18 mouse cellular contexts compared by ENCODE assay signal in genomic region chr19:32607036-32607435, GRCm38 (mm10). TPM values are rescaled to one million over a fixed set of nuclear protein-coding genes. Genes with fewer than 3 reads are reported as not detected.
DNase-seq lines count a peak whose midpoint lies in the region; ATAC-seq and TF ChIP-seq lines count a peak whose summit lies in the region.
"Had no signal": no experiment of that assay in that cellular context is flagged by ENCODE, and none has a peak within 500 bp of the region (broad histone marks: within the 10 kb centered on the region; RNA-seq: fewer than 3 reads in every experiment).

No protein-coding gene starts in this region.

- H3K27me3 ChIP-seq in kidney, adult 2 months (replicated peaks; ENCODE audit: control insufficient read depth, insufficient read depth, low read length) = no peaks in the 10 kb centered on the region
- no peaks in the 10 kb centered on the region for H3K27me3 ChIP-seq in midbrain, embryonic 11.5 days (ENCODE audit: control insufficient read depth, insufficient read depth, low read length)
- no peaks in the 10 kb centered on the region for H3K27me3 ChIP-seq in midbrain, embryonic 10.5 days (ENCODE audit: low read depth, poor library complexity, severe bottlenecking)
- H3K27me3 ChIP-seq in limb, embryonic 13.5 days = no peaks in the 10 kb centered on the region
- no peaks in the 10 kb centered on the region for H3K27me3 ChIP-seq in heart, embryonic 11.5 days (ENCODE audit: control insufficient read depth, insufficient read depth, low read length)
- H3K27me3 ChIP-seq: forebrain, embryonic 12.5 days; heart, embryonic 12.5 days; hindbrain, embryonic 15.5 days had no signal

- ATAC-seq in midbrain, embryonic 11.5 days (ENCODE audit: low FRiP score) = no peak
- ATAC-seq in limb, embryonic 13.5 days (ENCODE audit: low FRiP score, low read depth) = no peak
- no peak for ATAC-seq in heart, embryonic 11.5 days (replicated peaks; ENCODE audit: insufficient number of reproducible peaks, low FRiP score, low TSS enrichment)
- ATAC-seq: forebrain, embryonic 16.5 days had no signal

- 44% methylated on average over 8 of the region's 8 CpGs for WGBS in kidney, adult 2 months
- WGBS in midbrain, embryonic 11.5 days = 89% methylated on average over 8 of the region's 8 CpGs
- 93% methylated on average over 8 of the region's 8 CpGs for WGBS in midbrain, embryonic 10.5 days
- WGBS in limb, embryonic 13.5 days = 64% methylated on average over 8 of the region's 8 CpGs
- 71% methylated on average over 8 of the region's 8 CpGs for WGBS in heart, embryonic 11.5 days (ENCODE audit: insufficient replicate concordance)

- no peak overlapping the region for H3K4me2 ChIP-seq in midbrain, embryonic 11.5 days
- H3K4me2 ChIP-seq in limb, embryonic 13.5 days (replicated peaks) = no peak overlapping the region
- no peak overlapping the region for H3K4me2 ChIP-seq in heart, embryonic 11.5 days
- H3K4me2 ChIP-seq: forebrain, embryonic 12.5 days; heart, embryonic 12.5 days; hindbrain, embryonic 15.5 days had no signal

- H3K4me3 ChIP-seq in kidney, adult 2 months (ENCODE audit: insufficient read depth, low read depth, low read length) = no peak overlapping the region
- H3K4me3 ChIP-seq in midbrain, embryonic 11.5 days (ENCODE audit: low read depth, low read length) = no peak overlapping the region
- H3K4me3 ChIP-seq in midbrain, embryonic 10.5 days = no peak overlapping the region
- no peak overlapping the region for H3K4me3 ChIP-seq in limb, embryonic 13.5 days
- H3K4me3 ChIP-seq in heart, embryonic 11.5 days (ENCODE audit: low read depth, low read length) = no peak overlapping the region
- H3K4me3 ChIP-seq: forebrain, embryonic 12.5 days; heart, adult 2 months; heart, embryonic 12.5 days; hindbrain, embryonic 10.5 days; hindbrain, embryonic 15.5 days had no signal

- TF ChIP-seq CTCF in kidney, adult 2 months (conservative IDR thresholded peaks at IDR 0.05; ENCODE audit: insufficient read depth, insufficient read length, low read depth, low read length) = no peak

- TF ChIP-seq POLR2A in kidney, adult 2 months (IDR thresholded peaks at IDR 0.05; ENCODE audit: low read depth, low read length) = no peak

- H3K9ac ChIP-seq in midbrain, embryonic 11.5 days (ENCODE audit: low read length) = no peak overlapping the region
- H3K9ac ChIP-seq in limb, embryonic 13.5 days = no peak overlapping the region
- H3K9ac ChIP-seq in heart, embryonic 11.5 days (ENCODE audit: low read depth, low read length) = no peak overlapping the region
- H3K9ac ChIP-seq: forebrain, embryonic 12.5 days; heart, embryonic 12.5 days; hindbrain, embryonic 15.5 days had no signal

- peaks cover 17% of the 10 kb centered on the region for H3K4me1 ChIP-seq in kidney, adult 2 months (ENCODE audit: control insufficient read depth, insufficient read depth, low read length)
- H3K4me1 ChIP-seq in midbrain, embryonic 11.5 days (ENCODE audit: control insufficient read depth, insufficient read depth, low read length) = no peaks in the 10 kb centered on the region
- H3K4me1 ChIP-seq in midbrain, embryonic 10.5 days = 0 out of 2 replicates have a peak, but pooled peaks cover 3% of the 10 kb centered on the region
- peaks cover 48% of the 10 kb centered on the region for H3K4me1 ChIP-seq in limb, embryonic 13.5 days
- H3K4me1 ChIP-seq in heart, embryonic 11.5 days (ENCODE audit: control insufficient read depth, insufficient read depth, low read length) = no peaks in the 10 kb centered on the region
- H3K4me1 ChIP-seq: forebrain, embryonic 12.5 days; hindbrain, embryonic 10.5 days; hindbrain, embryonic 15.5 days had no signal

- no peaks in the 10 kb centered on the region for H3K9me3 ChIP-seq in midbrain, embryonic 11.5 days (ENCODE audit: control insufficient read depth, low read length)
- H3K9me3 ChIP-seq in midbrain, embryonic 10.5 days (replicated peaks) = no peaks in the 10 kb centered on the region
- no peaks in the 10 kb centered on the region for H3K9me3 ChIP-seq in limb, embryonic 13.5 days
- H3K9me3 ChIP-seq in heart, embryonic 11.5 days (replicated peaks; ENCODE audit: control insufficient read depth, low read length) = no peaks in the 10 kb centered on the region
- H3K9me3 ChIP-seq: forebrain, embryonic 12.5 days; heart, embryonic 12.5 days; hindbrain, embryonic 10.5 days; hindbrain, embryonic 15.5 days had no signal

- no peaks in the 10 kb centered on the region for H3K36me3 ChIP-seq in kidney, adult 2 months (ENCODE audit: control insufficient read depth, insufficient read depth, low read length)
- H3K36me3 ChIP-seq in midbrain, embryonic 11.5 days (ENCODE audit: control insufficient read depth, insufficient read depth, low read length) = no peaks in the 10 kb centered on the region
- no peaks in the 10 kb centered on the region for H3K36me3 ChIP-seq in midbrain, embryonic 10.5 days
- no peaks in the 10 kb centered on the region for H3K36me3 ChIP-seq in limb, embryonic 13.5 days
- no peaks in the 10 kb centered on the region for H3K36me3 ChIP-seq in heart, embryonic 11.5 days (ENCODE audit: control insufficient read depth, insufficient read depth, low read length)
- H3K36me3 ChIP-seq: forebrain, embryonic 12.5 days; heart, embryonic 12.5 days; hindbrain, embryonic 10.5 days; hindbrain, embryonic 15.5 days had no signal

- peak overlapping the region; percentile 88 for H3K27ac ChIP-seq in kidney, adult 2 months (ENCODE audit: insufficient read depth, low read depth, low read length)
- no peak overlapping the region for H3K27ac ChIP-seq in midbrain, embryonic 11.5 days (ENCODE audit: low read depth, low read length)
- no peak overlapping the region for H3K27ac ChIP-seq in midbrain, embryonic 10.5 days (replicated peaks)
- H3K27ac ChIP-seq in limb, embryonic 13.5 days = peak overlapping the region; percentile 83
- no peak overlapping the region for H3K27ac ChIP-seq in heart, embryonic 11.5 days (ENCODE audit: low read depth, low read length)
- H3K27ac ChIP-seq: forebrain, embryonic 12.5 days; heart, adult 2 months; hindbrain, embryonic 10.5 days; hindbrain, embryonic 15.5 days had no signal

- DNase-seq in kidney, adult 2 months = peak; percentile 84
- DNase-seq in kidney, postnatal 4 days = no peak
- DNase-seq in midbrain, embryonic 11.5 days (ENCODE audit: low spot score, missing footprints) = peak; percentile 56
- DNase-seq in midbrain, embryonic 10.5 days (ENCODE audit: low spot score) = no peak
- DNase-seq in adrenal gland, postnatal 36 days = no peak
- DNase-seq: adrenal gland, postnatal 10 days; cerebellum, adult 11-12 months; cerebellum, adult 9-10 months; cerebellum, postnatal 25 days; gastrocnemius, postnatal 14 days; heart, adult 2 months had no signal

RNA-seq across cellular contexts. Expression of gene Papss2, which starts 11.4 kb away (rescaled TPM):
- polyA plus RNA-seq in kidney, adult 2 months (2012; rRNA removed) = 129 and 168 TPM in 2 replicates
- polyA plus RNA-seq in midbrain, embryonic 11.5 days (2014; fragmentation: Nextera tagmentation; extraction: Ambion mirVana) = 1.7 and 2.1 TPM in 2 replicates
- 0.68 and 1.7 TPM in 2 replicates for polyA plus RNA-seq in midbrain, embryonic 10.5 days (2016; fragmentation: Nextera tagmentation; extraction: Ambion mirVana)
- polyA plus RNA-seq in limb, embryonic 13.5 days (2015; fragmentation: Nextera tagmentation; extraction: Ambion mirVana) = 48.0 and 49.1 TPM in 2 replicates
- polyA plus RNA-seq in heart, embryonic 11.5 days (2014; fragmentation: Nextera tagmentation; extraction: Ambion mirVana) = 28.1 and 33.6 TPM in 2 replicates
- 10 to 100 TPM; 12.6 to 13.2 TPM for total RNA-seq in adrenal gland, postnatal 36 days (2021)

Comparison
In these comparisons a context has a peak if more than half of its experiments do, and no peak if none do; other contexts are left out.
1. DNase-seq: peak in kidney, adult 2 months (single experiment) and midbrain, embryonic 11.5 days (single experiment); none in kidney, postnatal 4 days (0 of 2), midbrain, embryonic 10.5 days (single experiment) and adrenal gland, postnatal 36 days (0 of 2).
2. H3K27ac ChIP-seq: peak in kidney, adult 2 months (single experiment) and limb, embryonic 13.5 days (single experiment); none in midbrain, embryonic 11.5 days (single experiment), midbrain, embryonic 10.5 days (single experiment) and heart, embryonic 11.5 days (single experiment).